Mouse (Mus musculus) bone marrow macrophage, adult 2 months (primary cell): ENCODE results near the gene Serpind1.

Experiments used
- CTCF ChIP-seq: IDR thresholded peaks from 2 replicates; pipeline ENCODE4 v1.5.1; 2012; ENCODE audit warnings: low read depth, mild to moderate bottlenecking, low read length, moderate library complexity
- POLR2A ChIP-seq: IDR thresholded peaks from 2 replicates; pipeline ENCODE4 v1.6.1; 2012; ENCODE audit warnings: mild to moderate bottlenecking, low read depth, low read length, borderline replicate concordance

GRCm38 (mm10) chr16:17383594-17384326, 52.6 kb downstream of the Serpind1 start:
- TF ChIP-seq CTCF = no peak
- no peak for TF ChIP-seq POLR2A
